Mouse (Mus musculus): ENCODE results near the gene Gm13889. TPM values are rescaled to one million over a fixed set of nuclear protein-coding genes. Genes with fewer than 3 reads are reported as not detected.
A peak's percentile ranks its signal among the peaks of the same experiment; 100 is the strongest.

The Gm13889 gene
- polyA plus RNA-seq, 1 experiment from 2014 or later: 5.6 TPM

DNA sequence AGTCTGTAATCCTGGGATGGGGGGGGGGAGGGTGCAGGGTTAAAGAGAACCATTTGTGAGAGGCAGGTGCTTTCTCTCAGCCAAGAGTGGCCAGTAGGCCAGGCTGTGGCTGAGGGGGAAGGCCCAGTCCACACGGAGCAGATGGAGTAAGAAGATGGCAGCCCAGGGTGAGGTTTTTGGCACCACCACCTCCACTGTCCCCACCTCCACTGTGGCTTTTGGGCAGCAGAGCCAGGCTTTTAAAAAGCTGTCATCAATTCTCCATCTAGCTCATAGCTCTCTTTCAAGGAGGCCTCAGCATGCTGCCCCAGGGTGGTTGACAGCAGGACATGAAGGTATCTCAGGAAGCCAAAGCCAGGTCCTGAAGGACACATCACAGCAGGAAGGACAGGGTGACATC lies 6.8 kb upstream of the Gm13889 start:
- no peak overlapping the region for H3K27ac ChIP-seq (ENCODE audit: low read depth, low read length)
- H3K9me3 ChIP-seq (ENCODE audit: control insufficient read depth, low read length): no peaks in the 10 kb centered on the region
- ATAC-seq (ENCODE audit: insufficient read depth, low FRiP score, low TSS enrichment) (no peak), DNase-seq (ENCODE audit: low spot score) (no peak)
- no peaks in the 10 kb centered on the region for H3K4me1 ChIP-seq (ENCODE audit: control insufficient read depth, insufficient read depth, low read length)
- no peak overlapping the region for H3K4me3 ChIP-seq (ENCODE audit: low read depth, low read length)
- WGBS: 89% methylated on average over 1 of the region's 1 CpGs
- no peak overlapping the region for H3K4me2 ChIP-seq (ENCODE audit: low read depth)
- no peaks in the 10 kb centered on the region for H3K36me3 ChIP-seq (ENCODE audit: control insufficient read depth, insufficient read depth, low read length)
- no peaks in the 10 kb centered on the region for H3K27me3 ChIP-seq (ENCODE audit: control insufficient read depth, insufficient read depth, low read length)
- H3K9ac ChIP-seq (ENCODE audit: low read length): no peak overlapping the region

DNA sequence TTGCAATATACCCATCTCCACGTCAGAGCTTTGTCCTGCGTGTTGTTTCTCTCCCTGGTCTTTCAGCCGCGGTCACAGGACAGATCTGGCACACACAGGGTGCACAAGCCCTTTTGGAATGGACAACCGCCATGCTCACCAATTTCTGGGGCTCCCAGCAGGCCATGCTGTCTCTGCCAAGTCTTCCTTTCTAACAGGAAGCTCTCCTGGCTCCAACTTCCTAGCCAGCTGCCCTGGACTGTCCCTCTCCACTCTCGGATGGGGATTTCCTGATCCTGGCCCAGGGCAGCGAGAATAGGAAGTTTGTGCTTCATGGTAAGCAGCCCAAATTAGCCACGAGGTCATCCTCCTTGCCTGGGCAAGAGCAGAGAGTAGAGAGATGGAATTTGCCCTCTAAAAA lies 4.7 kb upstream of the Gm13889 start:
- WGBS: 80% methylated on average over 8 of the region's 8 CpGs
- Histone ChIP-seq H3K9me3 (ENCODE audit: control insufficient read depth, low read length) (no peaks in the 10 kb centered on the region), H3K4me1 (ENCODE audit: control insufficient read depth, insufficient read depth, low read length) (no peaks in the 10 kb centered on the region), H3K4me2 (ENCODE audit: low read depth) (no peak overlapping the region), H3K27me3 (ENCODE audit: control insufficient read depth, insufficient read depth, low read length) (peaks cover 14% of the 10 kb centered on the region), H3K4me3 (ENCODE audit: low read depth, low read length) (no peak overlapping the region), H3K27ac (ENCODE audit: low read depth, low read length) (no peak overlapping the region), H3K9ac (ENCODE audit: low read length) (no peak overlapping the region), H3K36me3 (ENCODE audit: control insufficient read depth, insufficient read depth, low read length) (no peaks in the 10 kb centered on the region)
- ATAC-seq (ENCODE audit: insufficient read depth, low FRiP score, low TSS enrichment) (no peak), DNase-seq (ENCODE audit: low spot score) (no peak)

DNA sequence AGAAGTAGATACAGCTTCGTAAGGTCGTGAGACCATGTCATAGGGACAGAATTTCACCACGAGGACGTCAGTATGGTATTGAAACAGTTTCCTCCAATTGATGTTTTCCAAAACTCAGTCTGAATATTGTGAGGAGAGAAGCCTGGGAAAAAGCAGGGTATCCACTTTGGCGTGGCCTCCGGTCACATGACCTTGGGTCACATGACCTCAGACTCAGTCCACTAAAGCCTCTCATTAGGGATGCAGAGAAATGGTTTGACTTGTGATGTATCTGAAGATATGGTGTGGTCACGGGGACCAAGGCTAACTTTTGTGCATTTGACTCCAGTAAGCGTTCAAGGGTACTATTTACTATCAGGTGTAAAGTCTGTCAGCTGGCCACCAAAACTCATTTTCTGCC lies 2.3 kb upstream of the Gm13889 start:
- peaks cover 36% of the 10 kb centered on the region for H3K27me3 ChIP-seq (ENCODE audit: control insufficient read depth, insufficient read depth, low read length)
- DNase-seq (ENCODE audit: low spot score): no peak
- no peak overlapping the region for H3K9ac ChIP-seq (ENCODE audit: low read length)
- H3K4me2 ChIP-seq (ENCODE audit: low read depth): no peak overlapping the region
- no peak for ATAC-seq (ENCODE audit: insufficient read depth, low FRiP score, low TSS enrichment)
- H3K9me3 ChIP-seq (ENCODE audit: control insufficient read depth, low read length): no peaks in the 10 kb centered on the region
- WGBS: 75% methylated on average over 8 of the region's 8 CpGs
- H3K4me1 ChIP-seq (ENCODE audit: control insufficient read depth, insufficient read depth, low read length): peaks cover 9% of the 10 kb centered on the region
- no peaks in the 10 kb centered on the region for H3K36me3 ChIP-seq (ENCODE audit: control insufficient read depth, insufficient read depth, low read length)
- H3K27ac ChIP-seq (ENCODE audit: low read depth, low read length): no peak overlapping the region
- no peak overlapping the region for H3K4me3 ChIP-seq (ENCODE audit: low read depth, low read length)

DNA sequence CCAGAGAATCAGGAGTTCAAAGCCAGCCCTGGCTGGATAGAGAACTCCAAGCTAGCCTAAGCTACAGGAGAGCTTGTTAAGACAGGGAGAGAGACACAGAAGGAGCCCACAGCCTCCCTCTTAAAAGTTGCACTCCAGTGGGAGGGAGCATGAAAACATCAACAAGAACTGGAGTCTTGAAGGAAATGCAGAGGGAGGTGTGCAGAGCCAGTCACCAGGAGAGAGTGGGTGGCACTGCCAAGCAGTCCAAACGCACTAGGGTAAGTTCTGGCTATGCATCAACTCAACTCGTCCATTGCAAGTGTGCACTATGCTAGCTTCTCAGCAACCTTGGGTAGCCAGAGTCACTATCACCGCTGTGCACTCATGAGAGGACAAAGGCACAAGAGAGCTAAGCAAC lies 1.2 kb upstream of the Gm13889 start:
- H3K4me2 ChIP-seq (ENCODE audit: low read depth): no peak overlapping the region
- H3K4me1 ChIP-seq (ENCODE audit: control insufficient read depth, insufficient read depth, low read length): peaks cover 9% of the 10 kb centered on the region
- H3K9ac ChIP-seq (ENCODE audit: low read length): no peak overlapping the region
- H3K27me3 ChIP-seq (ENCODE audit: control insufficient read depth, insufficient read depth, low read length): peaks cover 42% of the 10 kb centered on the region
- 63% methylated on average over 3 of the region's 3 CpGs for WGBS
- H3K4me3 ChIP-seq (ENCODE audit: low read depth, low read length): no peak overlapping the region
- DNase-seq (ENCODE audit: low spot score) (no peak), ATAC-seq (ENCODE audit: insufficient read depth, low FRiP score, low TSS enrichment) (no peak)
- H3K9me3 ChIP-seq (ENCODE audit: control insufficient read depth, low read length): no peaks in the 10 kb centered on the region
- no peak overlapping the region for H3K27ac ChIP-seq (ENCODE audit: low read depth, low read length)
- no peaks in the 10 kb centered on the region for H3K36me3 ChIP-seq (ENCODE audit: control insufficient read depth, insufficient read depth, low read length)

DNA sequence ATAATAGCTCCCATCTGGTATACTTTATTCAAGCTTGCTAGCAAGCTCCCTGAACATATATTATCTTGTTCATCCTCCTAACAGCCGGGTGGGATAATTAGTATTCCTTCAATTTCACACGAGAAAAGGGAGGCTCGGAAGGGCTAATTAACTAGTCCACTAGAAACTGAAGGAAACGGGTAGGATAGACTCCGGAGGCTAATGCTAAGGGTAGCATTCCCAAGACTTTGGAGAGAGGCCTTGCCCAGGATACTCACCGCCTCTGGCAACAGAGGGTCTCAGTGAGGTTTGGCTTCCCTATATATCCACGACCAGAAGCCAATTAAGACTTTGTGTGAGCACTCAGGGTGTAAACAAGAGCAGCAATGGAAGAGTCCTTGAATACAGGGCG lies 779 bp upstream of the Gm13889 start:
- no peak overlapping the region for H3K4me2 ChIP-seq (ENCODE audit: low read depth)
- H3K9ac ChIP-seq (ENCODE audit: low read length): no peak overlapping the region
- ATAC-seq (ENCODE audit: insufficient read depth, low FRiP score, low TSS enrichment) (no peak), DNase-seq (ENCODE audit: low spot score) (no peak)
- WGBS: 39% methylated on average over 8 of the region's 8 CpGs
- peaks cover 42% of the 10 kb centered on the region for H3K27me3 ChIP-seq (ENCODE audit: control insufficient read depth, insufficient read depth, low read length)
- no peak overlapping the region for H3K4me3 ChIP-seq (ENCODE audit: low read depth, low read length)
- no peaks in the 10 kb centered on the region for H3K36me3 ChIP-seq (ENCODE audit: control insufficient read depth, insufficient read depth, low read length)
- H3K27ac ChIP-seq (ENCODE audit: low read depth, low read length): no peak overlapping the region
- no peaks in the 10 kb centered on the region for H3K9me3 ChIP-seq (ENCODE audit: control insufficient read depth, low read length)
- H3K4me1 ChIP-seq (ENCODE audit: control insufficient read depth, insufficient read depth, low read length): peaks cover 9% of the 10 kb centered on the region

DNA sequence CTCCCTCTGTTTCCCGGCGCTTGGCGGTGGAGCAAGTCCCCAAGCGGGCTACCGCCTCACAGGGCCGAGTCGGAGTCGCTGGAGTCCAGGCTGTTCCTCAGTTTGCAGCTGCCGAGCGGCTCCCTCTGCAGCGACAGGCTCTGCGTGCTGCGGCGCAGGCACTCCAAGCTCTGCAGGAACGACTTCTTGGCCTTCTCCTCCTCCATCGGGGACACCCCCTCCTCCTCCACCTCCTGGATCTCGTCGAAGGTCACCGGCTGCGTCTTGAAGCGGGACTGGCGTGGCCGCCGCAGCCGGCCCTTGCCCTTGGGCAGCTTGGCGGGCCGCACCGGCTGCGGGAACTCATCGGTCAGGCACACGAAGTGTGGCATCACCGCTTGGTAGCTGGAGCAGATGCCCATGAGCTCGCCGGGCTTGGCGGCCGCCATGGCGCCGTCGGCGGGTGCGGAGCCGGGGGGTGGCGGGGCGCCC lies 635 bp downstream of the Gm13889 start:
- peaks cover 9% of the 10 kb centered on the region for H3K4me1 ChIP-seq (ENCODE audit: control insufficient read depth, insufficient read depth, low read length)
- H3K27ac ChIP-seq (ENCODE audit: low read depth, low read length): no peak overlapping the region
- peaks cover 42% of the 10 kb centered on the region for H3K27me3 ChIP-seq (ENCODE audit: control insufficient read depth, insufficient read depth, low read length)
- WGBS: under 1% methylated on average over 42 of the region's 44 CpGs
- H3K9ac ChIP-seq (ENCODE audit: low read length): peak overlapping the region; percentile 64
- peak overlapping the region; percentile 98 for H3K4me2 ChIP-seq (ENCODE audit: low read depth)
- peak overlapping the region; percentile 58 for H3K4me3 ChIP-seq (ENCODE audit: low read depth, low read length)
- no peaks in the 10 kb centered on the region for H3K36me3 ChIP-seq (ENCODE audit: control insufficient read depth, insufficient read depth, low read length)
- ATAC-seq (ENCODE audit: insufficient read depth, low FRiP score, low TSS enrichment) (peak; percentile 57), DNase-seq (ENCODE audit: low spot score) (peak; percentile 75)
- no peaks in the 10 kb centered on the region for H3K9me3 ChIP-seq (ENCODE audit: control insufficient read depth, low read length)

DNA sequence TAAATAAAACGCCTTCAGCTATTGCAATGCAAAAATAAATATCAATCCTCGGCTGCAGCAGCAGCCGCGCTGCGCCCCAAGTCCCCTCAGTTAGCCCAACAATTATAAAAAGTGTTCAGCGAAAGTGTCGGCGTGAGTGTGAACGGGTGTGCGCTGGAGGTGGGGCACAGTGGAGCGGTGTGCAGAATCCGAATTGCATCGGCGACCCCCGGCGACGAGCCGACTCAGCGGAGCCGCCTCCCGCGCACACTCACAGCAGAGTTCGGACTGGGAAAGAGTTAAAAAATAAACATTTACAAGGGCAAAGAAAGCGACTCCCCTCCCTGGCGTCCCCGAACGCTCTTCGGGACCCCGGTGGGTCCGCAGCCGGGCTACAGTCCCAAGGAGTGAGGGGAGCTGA lies 1.1 kb downstream of the Gm13889 start:
- Histone ChIP-seq H3K4me2 (ENCODE audit: low read depth) (peak overlapping the region; percentile 98), H3K9me3 (ENCODE audit: control insufficient read depth, low read length) (no peaks in the 10 kb centered on the region), H3K27me3 (ENCODE audit: control insufficient read depth, insufficient read depth, low read length) (peaks cover 42% of the 10 kb centered on the region), H3K27ac (ENCODE audit: low read depth, low read length) (no peak overlapping the region), H3K9ac (ENCODE audit: low read length) (peak overlapping the region; percentile 64), H3K4me1 (ENCODE audit: control insufficient read depth, insufficient read depth, low read length) (peaks cover 9% of the 10 kb centered on the region), H3K4me3 (ENCODE audit: low read depth, low read length) (peak overlapping the region; percentile 58), H3K36me3 (ENCODE audit: control insufficient read depth, insufficient read depth, low read length) (no peaks in the 10 kb centered on the region)
- WGBS: under 1% methylated on average over 31 of the region's 31 CpGs
- DNase-seq (ENCODE audit: low spot score) (no peak), ATAC-seq (ENCODE audit: insufficient read depth, low FRiP score, low TSS enrichment) (0 out of 2 replicates have a peak, but pooled peaks have one; percentile 13)

DNA sequence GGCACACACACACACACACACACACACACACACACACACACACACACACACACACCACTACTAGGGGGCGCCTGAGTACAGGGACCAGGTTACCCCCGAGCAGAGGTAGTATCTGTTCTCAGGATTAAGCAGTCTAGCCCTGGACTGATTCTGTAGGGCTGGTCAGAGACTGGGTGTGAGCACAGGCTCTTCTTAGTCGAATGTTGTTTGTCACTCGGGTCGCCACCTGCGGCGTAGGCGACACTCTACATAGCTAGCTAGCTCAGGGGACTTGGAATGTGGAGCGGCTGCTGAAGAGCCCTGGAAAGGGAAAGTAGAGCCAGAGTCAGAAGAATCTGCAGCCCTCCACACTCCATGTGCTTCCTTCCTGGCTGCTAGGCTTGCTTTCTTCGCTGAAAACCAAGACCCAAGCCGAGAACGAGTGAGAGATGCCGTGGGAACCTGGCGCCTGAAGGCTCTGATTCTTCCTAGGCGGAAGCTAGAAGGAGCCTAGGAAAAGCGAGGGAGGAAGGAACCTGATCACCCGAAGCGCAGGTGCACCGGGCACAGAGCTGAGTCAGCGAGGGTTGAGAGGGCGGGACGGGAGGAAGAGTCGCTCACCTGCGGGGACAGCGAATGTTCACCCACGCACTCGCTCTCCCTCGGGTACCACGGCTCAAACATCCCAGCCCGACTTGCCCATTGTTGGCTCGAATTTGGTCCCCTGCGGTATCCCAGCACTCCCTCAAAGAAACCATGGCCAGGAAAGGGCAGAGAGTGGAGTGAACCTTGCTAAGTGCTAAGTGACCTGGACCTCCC lies 2.0 kb downstream of the Gm13889 start:
- Histone ChIP-seq H3K9ac (ENCODE audit: low read length) (no peak overlapping the region; the same call in 1 of the 2 replicates), H3K27me3 (ENCODE audit: control insufficient read depth, insufficient read depth, low read length) (peaks cover 42% of the 10 kb centered on the region), H3K27ac (ENCODE audit: low read depth, low read length) (no peak overlapping the region), H3K36me3 (ENCODE audit: control insufficient read depth, insufficient read depth, low read length) (no peaks in the 10 kb centered on the region), H3K4me3 (ENCODE audit: low read depth, low read length) (peak overlapping the region; percentile 58), H3K4me2 (ENCODE audit: low read depth) (peak overlapping the region; percentile 98), H3K4me1 (ENCODE audit: control insufficient read depth, insufficient read depth, low read length) (peaks cover 9% of the 10 kb centered on the region), H3K9me3 (ENCODE audit: control insufficient read depth, low read length) (no peaks in the 10 kb centered on the region)
- ATAC-seq (ENCODE audit: insufficient read depth, low FRiP score, low TSS enrichment): no peak
- peak; percentile 36 for DNase-seq (ENCODE audit: low spot score)
- WGBS: under 1% methylated on average over 32 of the region's 32 CpGs

DNA sequence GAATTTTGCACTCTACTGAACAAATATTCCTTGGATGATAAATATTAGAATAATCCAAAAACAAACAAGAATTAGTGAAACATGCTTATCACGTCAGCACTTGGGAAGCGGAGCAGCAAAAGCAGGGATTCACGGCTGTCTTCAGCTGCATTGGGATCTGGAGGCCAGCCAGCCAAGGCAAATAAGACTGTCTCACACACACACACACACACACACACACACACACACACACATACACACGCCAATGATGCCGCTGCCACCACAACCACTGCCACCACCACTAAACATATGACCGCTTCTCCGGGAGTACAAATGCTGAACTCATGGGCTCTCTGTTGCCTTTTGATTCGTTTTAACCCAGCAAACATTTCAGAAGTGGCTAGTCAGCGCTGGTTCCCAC lies 3.3 kb downstream of the Gm13889 start:
- Histone ChIP-seq H3K9me3 (ENCODE audit: control insufficient read depth, low read length) (no peaks in the 10 kb centered on the region), H3K4me2 (ENCODE audit: low read depth) (no peak overlapping the region), H3K27me3 (ENCODE audit: control insufficient read depth, insufficient read depth, low read length) (peaks cover 42% of the 10 kb centered on the region), H3K36me3 (ENCODE audit: control insufficient read depth, insufficient read depth, low read length) (no peaks in the 10 kb centered on the region), H3K27ac (ENCODE audit: low read depth, low read length) (no peak overlapping the region), H3K9ac (ENCODE audit: low read length) (no peak overlapping the region), H3K4me3 (ENCODE audit: low read depth, low read length) (no peak overlapping the region), H3K4me1 (ENCODE audit: control insufficient read depth, insufficient read depth, low read length) (peaks cover 9% of the 10 kb centered on the region)
- DNase-seq (ENCODE audit: low spot score) (no peak), ATAC-seq (ENCODE audit: insufficient read depth, low FRiP score, low TSS enrichment) (no peak)
- WGBS: 87% methylated on average over 9 of the region's 9 CpGs

Data from neural tube, embryonic 11.5 days (tissue).